Mouse (Mus musculus) bone marrow, adult 2 months (tissue): Measurements from ENCODE around the gene Calcoco2. TPM values are rescaled to one million over a fixed set of nuclear protein-coding genes. Genes with fewer than 3 reads are reported as not detected.
"Not testable (repeated sequence)": the region's sequence is repeated elsewhere in the genome, so short reads cannot be mapped to it uniquely, and the experiment has no call there.

Experiments used
- H3K27ac ChIP-seq: fragments of 200-500 bp; 2 replicates; pipeline ENCODE4 v1.5.1; 2012; ENCODE audit warnings: low read depth, mild to moderate bottlenecking, control low read depth, inconsistent platforms, low read length; ENCODE audit not compliant: control insufficient read depth, poor library complexity, insufficient read depth
- H3K4me1 ChIP-seq: fragments of 200-500 bp; 2 replicates; pipeline ENCODE4 v1.6.1; 2011; ENCODE audit warnings: low read length; ENCODE audit not compliant: control insufficient read depth, insufficient read depth
- H3K4me3 ChIP-seq: fragments of 200-500 bp; replicated peaks from 2 replicates; pipeline ENCODE3; 2011; ENCODE audit warnings: mild to moderate bottlenecking, low read depth, low read length, control low read depth; ENCODE audit not compliant: control insufficient read depth
- CTCF ChIP-seq: fragments of 200-500 bp; IDR thresholded peaks from 2 replicates; pipeline ENCODE4 v1.5.1; 2011; ENCODE audit warnings: low read length, control low read depth; ENCODE audit not compliant: control insufficient read depth, insufficient read depth
- POLR2A ChIP-seq: fragments of 200-500 bp; IDR thresholded peaks from 2 replicates; pipeline ENCODE4 v1.6.1; 2011; ENCODE audit warnings: low read depth, mild to moderate bottlenecking, control low read depth, low read length, borderline replicate concordance; ENCODE audit not compliant: control insufficient read depth
- WGBS: fragments of 180-500 bp; shearing (Covaris S2); methylation state at CpG from one replicate; pipeline ENCODE4 v1.1.7; 2018; 5-methylcytosine and 5-hydroxymethylcytosine counted together
- polyA plus RNA-seq: library from polyadenylated mRNA; stranded (reverse); fragments of >200 nt; gene quantifications from 2 replicates; pipeline ENCODE4 v1.2.4, GENCODE M21; 2011; ENCODE audit warnings: low replicate concordance; ENCODE audit not compliant: missing spikeins, insufficient read depth, insufficient read length

Calcoco2 gene
- polyA plus RNA-seq, 1 experiment = 7.2 TPM

- Histone ChIP-seq H3K4me3 (no peak overlapping the region), H3K27ac (no peak overlapping the region), H3K4me1 (no peaks in the 10 kb centered on the region)
- WGBS = 6% methylated on average over 45 of the region's 45 CpGs
- TF ChIP-seq CTCF (no peak), POLR2A (no peak)
Observed at GRCm38 (mm10) chr11:96124052-96124914, 12.5 kb upstream of the Calcoco2 start.

- WGBS = 63% methylated on average over 4 of the region's 4 CpGs
- H3K27ac ChIP-seq, H3K4me1 ChIP-seq, H3K4me3 ChIP-seq: not testable (repeated sequence)
Observed at GRCm38 (mm10) chr11:96122806-96123205, 11.0 kb upstream of the Calcoco2 start.

- Histone ChIP-seq H3K4me1 (no peaks in the 10 kb centered on the region), H3K27ac (no peak overlapping the region), H3K4me3 (no peak overlapping the region)
- TF ChIP-seq POLR2A = no peak
- TF ChIP-seq CTCF = no peak
- 62% methylated on average over 3 of the region's 3 CpGs for WGBS
Observed at GRCm38 (mm10) chr11:96119401-96119800, 7.6 kb upstream of the Calcoco2 start.

- 65% methylated on average over 3 of the region's 3 CpGs for WGBS
- not testable (repeated sequence) for H3K4me3 ChIP-seq
Observed at GRCm38 (mm10) chr11:96116925-96117324, 5.2 kb upstream of the Calcoco2 start.

GRCm38 (mm10) chr11:96116116-96116515 is 4.4 kb upstream of the Calcoco2 start:
- no peak for TF ChIP-seq CTCF
- no peak for TF ChIP-seq POLR2A
- whole genome bisulfite sequencing = 85% methylated on average over 3 of the region's 3 CpGs
- Histone ChIP-seq H3K4me1 (no peaks in the 10 kb centered on the region), H3K4me3 (no peak overlapping the region), H3K27ac (no peak overlapping the region)

More at GRCm38 (mm10) chr11:96116925-96117324, 5.2 kb upstream of the Calcoco2 start:
- H3K4me1 ChIP-seq, H3K27ac ChIP-seq: not testable (repeated sequence)

- TF ChIP-seq CTCF = no peak
- TF ChIP-seq POLR2A = no peak
- 82% methylated on average over 6 of the region's 6 CpGs for WGBS
- no peak overlapping the region for H3K27ac ChIP-seq
- no peaks in the 10 kb centered on the region for H3K4me1 ChIP-seq
- no peak overlapping the region for H3K4me3 ChIP-seq
Observed at GRCm38 (mm10) chr11:96115416-96115815, 3.7 kb upstream of the Calcoco2 start.

- Histone ChIP-seq H3K27ac (no peak overlapping the region), H3K4me3 (no peak overlapping the region), H3K4me1 (no peaks in the 10 kb centered on the region)
- TF ChIP-seq POLR2A = no peak
- TF ChIP-seq CTCF = no peak
- WGBS = 56% methylated on average over 2 of the region's 2 CpGs
Observed at GRCm38 (mm10) chr11:96114077-96114476, 2.3 kb upstream of the Calcoco2 start.

GRCm38 (mm10) chr11:96110950-96111349 is 814 bp downstream of the Calcoco2 start:
- H3K4me3 ChIP-seq, H3K4me1 ChIP-seq, H3K27ac ChIP-seq: not testable (repeated sequence)
- 56% methylated on average over 2 of the region's 2 CpGs for WGBS

GRCm38 (mm10) chr11:96108376-96108775 is 3.4 kb downstream of the Calcoco2 start:
- no peak overlapping the region for H3K27ac ChIP-seq
- H3K4me3 ChIP-seq = no peak overlapping the region
- 18% methylated on average over 1 of the region's 1 CpGs for WGBS
- H3K4me1 ChIP-seq = no peaks in the 10 kb centered on the region
- no peak for TF ChIP-seq CTCF
- no peak for TF ChIP-seq POLR2A
